Mouse (Mus musculus): Measurements from ENCODE around the gene Fam71f1.

DNA sequence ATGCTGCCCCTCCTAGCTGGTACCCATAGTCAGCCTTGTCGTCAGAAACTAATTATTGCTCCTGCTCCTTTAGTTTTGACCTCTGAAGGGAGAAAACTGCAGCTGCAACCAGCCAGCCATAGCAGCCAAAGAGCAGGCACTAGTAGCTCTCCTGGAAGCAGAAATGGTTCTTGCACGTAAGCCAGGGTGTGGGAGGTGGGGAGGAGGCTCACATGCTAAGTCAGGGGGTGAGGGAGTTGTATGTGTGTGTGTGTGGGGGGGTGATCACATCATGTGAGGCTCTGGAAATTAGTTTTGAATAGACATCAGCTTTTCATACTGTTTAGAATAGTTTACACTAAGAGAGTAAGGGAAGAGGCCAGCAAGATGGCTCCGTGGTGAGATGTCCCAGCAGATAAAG, 999 bp upstream of the Fam71f1 start:
- TF ChIP-seq CTCF (IDR thresholded peaks at IDR 0.05; ENCODE audit: borderline replicate concordance, extremely low read depth, insufficient read depth, insufficient read length) = no peak
- no peak for TF ChIP-seq POLR2A (IDR thresholded peaks at IDR 0.05; ENCODE audit: borderline replicate concordance, extremely low read depth, insufficient read depth, insufficient read length, poor library complexity, severe bottlenecking)
